Mouse (Mus musculus) liver (tissue): ENCODE data around the gene Nlrp3.

ENCODE experiments used
- DNase-seq: peaks from one replicate; pipeline ENCODE4 v3.0.0-alpha.2; 2020; ENCODE audit warnings: mixed read lengths

The Nlrp3 gene

GRCm38 (mm10) chr11:59541324-59541723, at the start of gene Nlrp3:
Gene Nlrp3, plus strand, starts transcription at chr11:59541568.
- DNase-seq = no peak

- DNase-seq = no peak
These were observed 44.6 kb upstream of the Nlrp3 start for GRCm38 (mm10) chr11:59496672-59497310.

GRCm38 (mm10) chr11:59497747-59498146, 43.6 kb upstream of the Nlrp3 start:
- no peak for DNase-seq

- DNase-seq = no peak
These were observed 39.2 kb upstream of the Nlrp3 start for GRCm38 (mm10) chr11:59501978-59502700.

GRCm38 (mm10) chr11:59505351-59505838, 36.0 kb upstream of the Nlrp3 start:
- DNase-seq = peak; percentile 72

GRCm38 (mm10) chr11:59505839-59506712, 35.3 kb upstream of the Nlrp3 start:
- DNase-seq = peak; percentile 84

- no peak for DNase-seq
These were observed 34.7 kb upstream of the Nlrp3 start for GRCm38 (mm10) chr11:59506713-59507074.

- DNase-seq = no peak
These were observed 29.8 kb upstream of the Nlrp3 start for GRCm38 (mm10) chr11:59511558-59511957.

- no peak for DNase-seq
These were observed 28.6 kb upstream of the Nlrp3 start for GRCm38 (mm10) chr11:59512733-59513132.

GRCm38 (mm10) chr11:59513556-59513955, 27.8 kb upstream of the Nlrp3 start:
- DNase-seq = no peak

GRCm38 (mm10) chr11:59514381-59514780, 27.0 kb upstream of the Nlrp3 start:
- DNase-seq = no peak

- no peak for DNase-seq
These were observed 26.6 kb upstream of the Nlrp3 start for GRCm38 (mm10) chr11:59514789-59515188.

- DNase-seq = no peak
These were observed 23.9 kb upstream of the Nlrp3 start for GRCm38 (mm10) chr11:59517441-59517840.

GRCm38 (mm10) chr11:59518226-59518625, 23.1 kb upstream of the Nlrp3 start:
- DNase-seq = peak; percentile 39

GRCm38 (mm10) chr11:59519741-59520495, 21.4 kb upstream of the Nlrp3 start:
- DNase-seq = no peak

GRCm38 (mm10) chr11:59524150-59524549, 17.2 kb upstream of the Nlrp3 start:
- DNase-seq = no peak

- DNase-seq = peak; percentile 60
These were observed 16.1 kb upstream of the Nlrp3 start for GRCm38 (mm10) chr11:59525237-59525636.

- peak; percentile 26 for DNase-seq
These were observed 14.8 kb upstream of the Nlrp3 start, which contains the start of gene Zkscan17 for GRCm38 (mm10) chr11:59526472-59527080. Gene Zkscan17, minus strand, starts transcription at chr11:59526751.

- no peak for DNase-seq
These were observed 11.1 kb upstream of the Nlrp3 start for GRCm38 (mm10) chr11:59530221-59530620.

GRCm38 (mm10) chr11:59530870-59531535, 10.4 kb upstream of the Nlrp3 start:
- DNase-seq = no peak

GRCm38 (mm10) chr11:59531562-59531961, 9.8 kb upstream of the Nlrp3 start:
- no peak for DNase-seq
